Mouse (Mus musculus) heart, adult 18-20 months (tissue): ENCODE data around the gene Vwde. TPM values are rescaled to one million over a fixed set of nuclear protein-coding genes. Genes with fewer than 3 reads are reported as not detected.

Source experiments
- DNase-seq, 2 experiments: peaks; one replicate each; pipeline ENCODE4 v3.0.0; 2021 to 2022; ENCODE audit warnings: mixed read lengths in 1 of 2
- long read RNA-seq, 2 experiments: library from polyadenylated mRNA; stranded (forward); transcript quantifications; one replicate each; pipeline ENCODE4 v2.0.0; 2021
- total RNA-seq, 2 experiments: library from RNA; stranded (reverse); gene quantifications; 2 replicates each; pipeline ENCODE4 v1.2.3; 2021

The Vwde gene
- not detected for total RNA-seq
- long read RNA-seq, experiment 1, partial matches to known transcripts = 0 of 1 reads
- long read RNA-seq, experiment 1, other reads (novel, unspliced or antisense) = 1 of 1 reads
- long read RNA-seq, experiment 2 = 0 reads

DNA sequence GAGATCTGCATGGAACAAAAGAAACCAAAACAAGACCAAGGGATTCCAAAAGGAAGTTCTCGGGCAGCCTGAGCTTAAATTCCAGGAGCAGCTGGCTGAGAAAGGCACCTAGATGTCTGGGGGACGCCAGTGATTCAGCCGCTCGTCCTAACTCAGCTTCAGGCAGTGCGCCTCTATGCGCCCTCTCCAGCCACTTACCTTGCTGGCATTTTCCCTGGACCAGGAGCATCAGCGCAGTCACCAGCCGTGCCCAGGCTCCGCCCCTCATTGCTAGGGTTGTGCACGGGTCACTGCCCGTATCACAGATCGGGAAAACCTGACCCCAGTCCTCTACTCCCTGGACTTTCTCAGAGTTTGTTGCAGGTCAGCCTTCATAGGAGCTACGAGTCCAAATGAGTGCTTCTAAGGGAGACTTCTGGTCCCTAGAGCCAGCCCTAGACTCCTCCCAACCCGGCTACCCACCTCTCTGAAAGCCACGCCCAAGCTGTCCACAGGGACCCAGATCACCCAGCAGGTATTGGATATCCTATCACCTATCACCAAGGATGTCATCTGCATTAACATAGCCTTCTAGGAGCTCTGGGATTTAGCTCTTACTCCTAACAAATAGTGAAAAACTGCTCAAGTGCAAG is at the start of gene Vwde:
Vwde (minus strand) TSS at position 370 of the 632 bp plus-strand sequence.
- DNase-seq = no peak

GRCm38 (mm10) chr6:13255341-13255740 is 30.6 kb upstream of the Vwde start:
- DNase-seq = no peak

- DNase-seq = no peak
These were observed 23.7 kb upstream of the Vwde start for GRCm38 (mm10) chr6:13248317-13248969.

DNA sequence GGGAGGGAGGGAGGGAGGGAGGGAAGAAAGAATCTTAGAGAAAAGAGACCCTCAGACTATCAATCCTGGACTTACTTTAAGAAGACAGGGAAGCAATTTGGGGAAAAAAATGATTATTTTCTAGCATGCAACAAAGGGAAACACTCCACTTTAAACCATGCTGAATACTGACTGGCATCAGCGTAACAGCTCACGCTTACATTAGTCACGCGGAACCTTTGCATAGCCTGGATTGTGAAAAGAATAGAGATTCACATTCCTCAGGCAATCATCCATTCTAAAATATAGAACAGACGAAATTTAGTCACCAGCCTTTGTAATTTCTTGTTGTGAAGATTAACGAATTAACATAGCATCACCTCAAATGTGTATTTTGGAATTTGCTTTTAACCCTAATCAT is 18.6 kb downstream of the Vwde start:
- no peak for DNase-seq

- DNase-seq = no peak
These were observed 27.3 kb downstream of the Vwde start for GRCm38 (mm10) chr6:13197486-13197885.

DNA sequence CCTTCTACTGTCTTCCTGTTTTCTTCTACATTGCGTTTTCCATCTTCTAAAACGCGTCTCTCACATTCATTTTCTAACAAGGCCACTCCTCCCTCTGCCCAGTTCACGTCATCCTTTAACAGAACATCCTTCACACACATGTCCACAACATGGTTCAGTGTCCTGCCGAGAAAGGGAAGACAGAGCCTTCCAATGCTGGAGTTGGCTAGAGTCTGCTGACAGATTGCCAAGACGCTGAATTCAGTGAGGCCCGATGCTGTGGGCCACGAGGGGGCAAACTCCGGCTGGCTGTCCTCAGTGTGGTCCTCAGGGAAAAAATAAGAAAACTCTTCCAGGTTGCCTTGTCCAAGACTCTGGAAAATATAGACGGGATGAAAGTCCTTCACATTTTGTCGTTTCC is 37.9 kb downstream of the Vwde start:
- DNase-seq = no peak

DNA sequence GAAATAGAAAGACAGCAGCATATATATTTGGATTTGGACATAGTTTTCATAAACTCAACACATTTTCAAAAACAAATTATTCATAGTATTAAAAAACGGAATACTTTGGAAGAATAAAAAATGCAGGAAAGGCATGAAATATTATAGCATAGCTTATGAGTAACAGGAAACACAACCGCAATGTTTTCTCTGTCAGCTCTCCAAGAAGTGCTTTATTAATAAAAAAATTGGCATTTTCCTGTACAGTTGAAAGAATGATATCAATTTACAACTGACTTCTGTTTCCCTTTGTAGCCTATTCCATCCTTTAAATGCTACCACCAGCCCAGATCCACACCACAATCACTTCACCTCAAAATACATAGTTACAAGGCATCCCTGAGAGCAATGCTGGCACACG is 44.7 kb downstream of the Vwde start:
- DNase-seq = no peak

DNA sequence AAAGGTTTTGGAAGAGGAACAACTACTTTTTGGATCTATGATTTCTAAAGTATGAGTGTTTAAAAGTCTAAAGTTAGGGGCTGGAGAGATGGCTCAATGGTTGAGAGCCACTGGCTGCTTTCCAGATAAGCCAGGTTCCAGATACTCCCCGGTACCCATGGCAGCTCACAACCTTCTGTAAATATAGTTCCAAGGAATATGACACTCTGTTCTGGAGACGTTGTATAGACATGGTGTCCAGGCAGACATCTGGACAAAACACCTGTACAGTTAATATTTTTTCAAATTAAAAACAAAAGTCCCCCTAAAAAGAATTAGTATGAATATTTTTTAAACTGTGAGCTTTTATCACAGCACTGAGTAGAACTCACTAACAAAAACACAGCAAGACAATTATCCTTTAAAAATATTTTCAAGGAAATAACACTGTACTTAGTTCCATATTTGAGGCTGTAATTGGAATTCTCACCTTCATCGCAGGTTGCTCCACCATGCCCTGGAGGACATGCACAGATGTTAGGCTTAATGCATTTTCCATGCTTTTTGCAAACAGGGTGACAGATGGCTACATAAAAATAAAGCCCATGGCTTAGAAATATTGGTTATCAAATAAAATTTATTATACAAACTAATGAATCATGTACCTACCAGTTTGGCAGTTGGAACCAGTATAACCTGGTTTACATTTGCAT is 55.2 kb downstream of the Vwde start:
- DNase-seq = no peak

DNA sequence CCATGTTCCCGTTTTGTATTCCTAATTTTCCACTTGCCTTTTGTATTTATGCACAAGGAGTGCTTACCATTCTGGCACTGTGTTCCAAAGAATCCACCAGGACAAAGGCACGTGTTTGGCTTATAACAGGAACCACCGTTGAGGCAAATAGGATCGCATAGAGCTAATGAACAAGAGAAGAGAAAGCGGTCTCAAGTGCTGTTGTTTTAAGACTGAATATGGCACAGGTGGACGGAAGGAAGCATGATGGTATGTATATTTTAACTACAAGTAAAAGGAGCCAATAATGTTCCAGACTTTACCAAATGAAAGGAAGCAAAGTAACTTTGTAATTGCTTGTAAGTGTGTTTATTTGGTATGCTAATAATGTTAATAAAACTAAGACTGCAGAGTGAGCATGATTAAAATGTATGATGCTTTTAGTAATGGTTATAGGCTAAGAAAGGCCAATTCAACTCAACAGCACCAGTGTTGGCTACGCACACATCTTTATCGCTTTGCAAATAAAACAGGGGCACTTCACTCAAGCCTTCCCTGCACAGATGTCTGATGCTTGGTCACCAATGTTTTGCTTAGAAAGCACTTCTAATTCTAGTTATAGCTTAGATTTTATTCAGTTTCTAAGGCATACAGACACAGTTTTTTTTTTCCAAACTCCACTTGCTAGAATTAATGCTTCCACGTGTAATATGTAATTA is 58.4 kb downstream of the Vwde start:
- no peak for DNase-seq

DNA sequence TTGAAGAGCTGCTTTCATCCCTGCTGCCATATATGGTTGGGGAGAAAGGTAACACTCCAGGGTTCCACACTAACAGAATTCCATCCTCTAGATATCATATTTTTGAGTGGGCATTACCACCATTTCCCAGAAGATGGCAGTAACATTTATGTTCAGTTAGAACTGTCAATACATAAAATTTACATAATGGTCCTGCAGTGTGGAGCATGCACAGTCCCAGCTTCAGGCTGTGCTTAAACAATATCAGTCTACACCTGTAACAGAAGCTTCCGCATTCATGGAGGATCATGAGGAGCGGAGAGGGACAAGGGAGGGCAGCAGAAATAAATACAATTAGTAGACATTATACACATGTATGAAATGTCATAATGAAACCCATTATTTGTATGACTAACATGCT is 65.3 kb downstream of the Vwde start:
- peak in 1 of 2 experiments; percentile 2 for DNase-seq

GRCm38 (mm10) chr6:13153888-13154697 is 70.7 kb downstream of the Vwde start:
- DNase-seq = no peak

- DNase-seq = peak; percentile 2 to 42
These were observed 72.6 kb downstream of the Vwde start for GRCm38 (mm10) chr6:13152062-13152640.

DNA sequence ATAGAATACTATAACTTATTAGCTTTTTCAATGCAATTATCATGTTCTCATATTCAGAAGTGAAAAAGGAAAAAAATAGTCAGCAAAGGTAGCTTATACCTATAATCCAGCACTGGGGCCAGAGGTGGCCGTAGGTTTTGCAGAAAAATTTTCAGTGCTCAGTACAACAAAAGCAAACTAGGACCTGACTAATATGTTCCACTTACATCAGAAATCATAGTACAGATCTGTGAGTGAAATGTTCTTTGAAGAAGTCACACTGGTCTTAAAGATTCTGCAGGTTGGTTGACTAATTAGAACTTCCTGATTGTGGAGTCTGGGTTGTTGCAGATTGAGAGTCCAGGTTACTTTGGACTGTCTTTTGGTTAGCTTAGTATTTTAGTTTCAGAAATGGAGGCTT is 87.5 kb downstream of the Vwde start:
- DNase-seq = no peak

- no peak for DNase-seq
These were observed 116.1 kb downstream of the Vwde start for GRCm38 (mm10) chr6:13108662-13109061.

Other genes with a start within 250 kb of the Vwde start
- gene Tmem106b, start 155.2 kb downstream of the Vwde start, total RNA-seq = 100 to 1,000 TPM; 134 to 182 TPM